Mouse (Mus musculus) ovary, adult 2 months (tissue): ENCODE measurements around the gene Batf2. TPM values are rescaled to one million over a fixed set of nuclear protein-coding genes. Genes with fewer than 3 reads are reported as not detected.

ENCODE experiments used
- polyA plus RNA-seq: library from polyadenylated mRNA; depleted of rRNA; stranded (reverse); fragments of >200 nt; gene quantifications from 2 replicates; pipeline ENCODE4 v1.2.3, GENCODE M21; 2012; rRNA removed

Batf2 gene
- polyA plus RNA-seq = 5.3 and 8.6 TPM in 2 replicates

GRCm38 (mm10) chr19:6140678-6141393 is at the start of gene Batf2:
Gene Batf2, plus strand, starts transcription at chr19:6140983.

GRCm38 (mm10) chr19:6094119-6094518 is 46.7 kb upstream of the Batf2 start, which contains the start of gene AC131692.1:
Gene AC131692.1, plus strand, starts transcription at chr19:6094419.

GRCm38 (mm10) chr19:6105586-6105985 is 35.2 kb upstream of the Batf2 start, which contains the start of gene Naaladl1:
Gene Naaladl1, plus strand, starts transcription at chr19:6105782.

GRCm38 (mm10) chr19:6117986-6118676 is 22.7 kb upstream of the Batf2 start, which contains the start of gene Sac3d1:
Gene Sac3d1, minus strand, starts transcription at chr19:6118650.

DNA sequence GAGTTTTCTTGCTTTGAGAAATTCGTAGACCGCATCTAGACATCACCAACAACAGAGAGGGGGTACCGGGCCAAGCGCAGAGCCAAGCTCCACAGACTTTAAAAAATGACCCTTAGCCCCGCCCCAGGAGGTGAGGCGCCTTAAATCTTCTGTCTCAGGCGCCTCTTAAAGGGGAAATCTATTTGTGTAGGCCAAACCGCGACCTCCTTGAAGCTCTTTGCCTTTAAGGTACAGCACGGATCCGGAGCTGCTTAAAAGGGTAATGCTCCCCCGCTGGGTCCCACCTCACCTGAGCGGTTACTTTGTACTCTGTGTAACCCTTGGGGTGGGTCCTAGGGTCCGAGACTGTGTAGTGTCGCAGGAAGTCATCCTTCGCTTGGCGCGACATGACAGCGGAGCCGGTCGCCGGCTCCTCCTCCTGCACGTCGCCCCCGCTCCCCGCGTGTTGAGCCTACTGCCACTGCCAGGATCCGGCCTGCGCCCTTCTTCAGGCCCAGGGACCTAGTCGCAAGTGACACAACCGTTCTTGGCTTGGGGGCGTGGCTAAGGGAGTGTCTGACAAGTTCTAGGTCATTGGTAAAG is 12.9 kb upstream of the Batf2 start, which contains the start of gene Snx15:
Gene Snx15, minus strand, starts transcription at position 545 of the 582 bp plus-strand sequence.

DNA sequence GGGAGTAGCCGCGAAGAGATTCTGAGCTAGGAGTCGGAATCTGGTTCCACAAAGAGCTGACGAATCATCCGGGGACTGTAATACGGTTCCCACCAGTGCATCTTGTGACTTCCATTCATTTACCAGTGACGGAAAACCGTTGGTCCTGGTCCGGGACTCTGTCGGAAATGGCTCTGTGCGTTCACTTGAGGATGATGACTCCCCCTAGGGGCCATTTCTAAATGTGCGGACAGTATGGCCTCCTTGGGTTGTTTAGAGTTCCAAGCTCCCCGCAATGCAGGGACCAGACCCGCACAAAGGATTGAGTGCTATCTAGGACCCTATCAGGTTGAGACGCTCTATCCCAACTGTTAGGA is 589 bp downstream of the Batf2 start, which contains the start of gene Arl2:
Gene Arl2, minus strand, starts transcription at position 155 of the 356 bp plus-strand sequence.

DNA sequence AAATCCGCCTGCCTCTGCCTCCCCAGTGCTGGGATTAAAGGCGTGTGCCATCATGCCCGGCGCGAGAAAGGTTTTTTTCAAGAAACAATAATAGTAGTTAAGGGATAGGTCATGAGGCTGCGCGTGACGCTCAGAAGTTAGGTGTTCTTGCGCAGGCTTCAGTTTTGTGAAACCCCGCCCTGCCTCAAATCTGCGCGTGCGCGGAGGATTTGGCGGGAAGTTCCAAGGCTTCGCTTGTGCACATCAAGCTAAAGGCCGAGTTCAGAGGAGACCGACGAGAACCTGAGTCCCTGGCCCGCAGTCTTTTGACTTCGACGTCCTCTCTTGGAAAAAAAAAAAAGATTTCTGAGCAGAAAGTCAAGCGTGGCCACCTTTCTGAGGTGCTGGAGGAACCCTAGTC is 43.3 kb downstream of the Batf2 start, which contains the start of gene Majin:
Gene Majin, plus strand, starts transcription at position 258 of the 400 bp plus-strand sequence.

Other genes starting within 250 kb of the Batf2 start
- 0.72 and 0.84 TPM in 2 replicates for gene Tigd3, start 246.8 kb upstream of the Batf2 start, polyA plus RNA-seq
- 104 and 124 TPM in 2 replicates for gene Dpf2, start 228.0 kb upstream of the Batf2 start, polyA plus RNA-seq
- 8.6 and 9.2 TPM in 2 replicates for gene Cdc42ep2, start 216.2 kb upstream of the Batf2 start, polyA plus RNA-seq
- gene Pola2, start 176.8 kb upstream of the Batf2 start, polyA plus RNA-seq = 29.1 and 51.7 TPM in 2 replicates
- gene Slc22a20, start 154.8 kb upstream of the Batf2 start, polyA plus RNA-seq = not detected in 2 replicates
- gene Capn1, start 125.1 kb upstream of the Batf2 start, polyA plus RNA-seq = 43.3 and 43.5 TPM in 2 replicates
- gene Syvn1, start 94.4 kb upstream of the Batf2 start, polyA plus RNA-seq = 67.4 and 71.4 TPM in 2 replicates
- gene Mrpl49, start 83.2 kb upstream of the Batf2 start, polyA plus RNA-seq = 18.5 and 22.7 TPM in 2 replicates
- gene Fau, start 83.1 kb upstream of the Batf2 start, polyA plus RNA-seq = 2,067 and 2,719 TPM in 2 replicates
- gene Znhit2, start 79.8 kb upstream of the Batf2 start, polyA plus RNA-seq = 98.8 and 129 TPM in 2 replicates
- 64.3 and 73.1 TPM in 2 replicates for gene Tm7sf2, start 72.6 kb upstream of the Batf2 start, polyA plus RNA-seq
- 102 and 114 TPM in 2 replicates for gene Vps51, start 63.8 kb upstream of the Batf2 start, polyA plus RNA-seq
- not detected in 2 replicates for gene Tmem262, start 61.0 kb upstream of the Batf2 start, polyA plus RNA-seq
- 0.52 and 0.77 TPM in 2 replicates for gene Gm28374, start 58.7 kb upstream of the Batf2 start, polyA plus RNA-seq
- 107 and 147 TPM in 2 replicates for gene Zfpl1, start 56.0 kb upstream of the Batf2 start, polyA plus RNA-seq
- 5.0 and 7.6 TPM in 2 replicates for gene Cdca5, start 56.0 kb upstream of the Batf2 start, polyA plus RNA-seq
- not detected in 2 replicates for gene AC131692.1, start 46.6 kb upstream of the Batf2 start, polyA plus RNA-seq
- gene Naaladl1, start 35.2 kb upstream of the Batf2 start, polyA plus RNA-seq = 0.57 and 0.89 TPM in 2 replicates
- gene Sac3d1, start 22.3 kb upstream of the Batf2 start, polyA plus RNA-seq = 95.3 and 147 TPM in 2 replicates
- gene Snx15, start 12.7 kb upstream of the Batf2 start, polyA plus RNA-seq = 30.1 and 33.9 TPM in 2 replicates
- 157 and 174 TPM in 2 replicates for gene Arl2, start 565 bp downstream of the Batf2 start, polyA plus RNA-seq
- 0.44 and 0.75 TPM in 2 replicates for gene Majin, start 43.4 kb downstream of the Batf2 start, polyA plus RNA-seq
- gene Gpha2, start 85.4 kb downstream of the Batf2 start, polyA plus RNA-seq = 58.5 and 77.5 TPM in 2 replicates
- gene Ppp2r5b, start 94.9 kb downstream of the Batf2 start, polyA plus RNA-seq = 108 and 236 TPM in 2 replicates
- gene Atg2a, start 100.7 kb downstream of the Batf2 start, polyA plus RNA-seq = 59.3 and 62.5 TPM in 2 replicates
- gene Ehd1, start 135.7 kb downstream of the Batf2 start, polyA plus RNA-seq = 255 and 442 TPM in 2 replicates
- gene Cdc42bpg, start 165.5 kb downstream of the Batf2 start, polyA plus RNA-seq = 22.0 and 23.7 TPM in 2 replicates
- 91.9 and 113 TPM in 2 replicates for gene Men1, start 194.0 kb downstream of the Batf2 start, polyA plus RNA-seq
- gene Map4k2, start 200.2 kb downstream of the Batf2 start, polyA plus RNA-seq = 169 and 208 TPM in 2 replicates
- gene Sf1, start 222.7 kb downstream of the Batf2 start, polyA plus RNA-seq = 206 and 238 TPM in 2 replicates
- 19.9 and 23.9 TPM in 2 replicates for gene Pygm, start 243.4 kb downstream of the Batf2 start, polyA plus RNA-seq